Mouse (Mus musculus): Measurements from ENCODE around the gene 1700021F05Rik. TPM values are rescaled to one million over a fixed set of nuclear protein-coding genes. Genes with fewer than 3 reads are reported as not detected.
A peak's percentile ranks its signal among the peaks of the same experiment; 100 is the strongest.

1700021F05Rik gene
- polyA plus RNA-seq, 1 experiment from 2014 or later, result 73.1 TPM

GRCm38 (mm10) chr10:43550923-43551322 is 10.1 kb upstream of the 1700021F05Rik start:
- no peaks in the 10 kb centered on the region for H3K27me3 ChIP-seq (ENCODE audit: control insufficient read depth, insufficient read depth, low read length)
- H3K9ac ChIP-seq (ENCODE audit: low read depth, low read length), result no peak overlapping the region
- H3K9me3 ChIP-seq (ENCODE audit: control insufficient read depth, low read length), result no peaks in the 10 kb centered on the region
- no peak for ATAC-seq (ENCODE audit: low FRiP score, low TSS enrichment)
- WGBS, result 26% methylated on average over 3 of the region's 3 CpGs
- H3K4me3 ChIP-seq (ENCODE audit: low read length), result no peak overlapping the region
- no peak overlapping the region for H3K4me2 ChIP-seq (replicated peaks; ENCODE audit: low read depth, low read length)
- no peaks in the 10 kb centered on the region; the same call in 1 of the 2 replicates for H3K4me1 ChIP-seq (ENCODE audit: control insufficient read depth, insufficient read depth, low read length)
- H3K27ac ChIP-seq (ENCODE audit: low read depth, low read length), result no peak overlapping the region
- H3K36me3 ChIP-seq (ENCODE audit: control insufficient read depth, insufficient read depth, low read length), result no peaks in the 10 kb centered on the region

- no peak overlapping the region for H3K4me2 ChIP-seq (replicated peaks; ENCODE audit: low read depth, low read length)
- 63% methylated on average over 5 of the region's 5 CpGs for WGBS
- no peak overlapping the region for H3K4me3 ChIP-seq (ENCODE audit: low read length)
- H3K36me3 ChIP-seq (ENCODE audit: control insufficient read depth, insufficient read depth, low read length), result no peaks in the 10 kb centered on the region
- H3K27ac ChIP-seq (ENCODE audit: low read depth, low read length), result no peak overlapping the region
- H3K4me1 ChIP-seq (ENCODE audit: control insufficient read depth, insufficient read depth, low read length), result no peaks in the 10 kb centered on the region; the same call in 1 of the 2 replicates
- no peak overlapping the region for H3K9ac ChIP-seq (ENCODE audit: low read depth, low read length)
- no peak for ATAC-seq (ENCODE audit: low FRiP score, low TSS enrichment)
- no peaks in the 10 kb centered on the region for H3K27me3 ChIP-seq (ENCODE audit: control insufficient read depth, insufficient read depth, low read length)
- no peaks in the 10 kb centered on the region for H3K9me3 ChIP-seq (ENCODE audit: control insufficient read depth, low read length)
Observed at GRCm38 (mm10) chr10:43549411-43549810, 8.6 kb upstream of the 1700021F05Rik start.

GRCm38 (mm10) chr10:43541153-43541544 is 355 bp upstream of the 1700021F05Rik start:
- peaks cover 3% of the 10 kb centered on the region; the same call in 1 of the 2 replicates for H3K36me3 ChIP-seq (ENCODE audit: control insufficient read depth, insufficient read depth, low read length)
- WGBS, result 42% methylated on average over 8 of the region's 8 CpGs
- peak; percentile 10 for ATAC-seq (ENCODE audit: low FRiP score, low TSS enrichment)
- H3K27me3 ChIP-seq (ENCODE audit: control insufficient read depth, insufficient read depth, low read length), result no peaks in the 10 kb centered on the region
- H3K4me2 ChIP-seq (replicated peaks; ENCODE audit: low read depth, low read length), result peak overlapping the region; percentile 11
- no peak overlapping the region for H3K9ac ChIP-seq (ENCODE audit: low read depth, low read length)
- H3K4me3 ChIP-seq (ENCODE audit: low read length), result peak overlapping the region; percentile 86
- H3K9me3 ChIP-seq (ENCODE audit: control insufficient read depth, low read length), result no peaks in the 10 kb centered on the region
- peaks cover 9% of the 10 kb centered on the region; the same call in 1 of the 2 replicates for H3K4me1 ChIP-seq (ENCODE audit: control insufficient read depth, insufficient read depth, low read length)
- H3K27ac ChIP-seq (ENCODE audit: low read depth, low read length), result no peak overlapping the region

GRCm38 (mm10) chr10:43539746-43540310 is 966 bp downstream of the 1700021F05Rik start:
- H3K27me3 ChIP-seq (ENCODE audit: control insufficient read depth, insufficient read depth, low read length), result no peaks in the 10 kb centered on the region
- H3K27ac ChIP-seq (ENCODE audit: low read depth, low read length), result 0 out of 2 replicates have a peak overlapping the region, but pooled peaks have one; percentile 30
- ATAC-seq (ENCODE audit: low FRiP score, low TSS enrichment), result no peak
- peaks cover 9% of the 10 kb centered on the region; the same call in 1 of the 2 replicates for H3K4me1 ChIP-seq (ENCODE audit: control insufficient read depth, insufficient read depth, low read length)
- peak overlapping the region; percentile 86 for H3K4me3 ChIP-seq (ENCODE audit: low read length)
- no peaks in the 10 kb centered on the region for H3K9me3 ChIP-seq (ENCODE audit: control insufficient read depth, low read length)
- peak overlapping the region; percentile 87 for H3K9ac ChIP-seq (ENCODE audit: low read depth, low read length)
- peaks cover 7% of the 10 kb centered on the region; the same call in 1 of the 2 replicates for H3K36me3 ChIP-seq (ENCODE audit: control insufficient read depth, insufficient read depth, low read length)
- H3K4me2 ChIP-seq (replicated peaks; ENCODE audit: low read depth, low read length), result peak overlapping the region; percentile 56
- 15% methylated on average over 12 of the region's 12 CpGs for WGBS

- WGBS, result 83% methylated on average over 5 of the region's 5 CpGs
- Histone ChIP-seq H3K27me3 (ENCODE audit: control insufficient read depth, insufficient read depth, low read length) (no peaks in the 10 kb centered on the region), H3K4me1 (ENCODE audit: control insufficient read depth, insufficient read depth, low read length) (peaks cover 9% of the 10 kb centered on the region; the same call in 1 of the 2 replicates), H3K9me3 (ENCODE audit: control insufficient read depth, low read length) (no peaks in the 10 kb centered on the region), H3K27ac (ENCODE audit: low read depth, low read length) (no peak overlapping the region), H3K9ac (ENCODE audit: low read depth, low read length) (no peak overlapping the region), H3K4me3 (ENCODE audit: low read length) (no peak overlapping the region), H3K4me2 (replicated peaks; ENCODE audit: low read depth, low read length) (no peak overlapping the region), H3K36me3 (ENCODE audit: control insufficient read depth, insufficient read depth, low read length) (peaks cover 7% of the 10 kb centered on the region; the same call in 1 of the 2 replicates)
- ATAC-seq (ENCODE audit: low FRiP score, low TSS enrichment), result no peak
Observed at GRCm38 (mm10) chr10:43538831-43539230, 2.0 kb downstream of the 1700021F05Rik start.

DNA sequence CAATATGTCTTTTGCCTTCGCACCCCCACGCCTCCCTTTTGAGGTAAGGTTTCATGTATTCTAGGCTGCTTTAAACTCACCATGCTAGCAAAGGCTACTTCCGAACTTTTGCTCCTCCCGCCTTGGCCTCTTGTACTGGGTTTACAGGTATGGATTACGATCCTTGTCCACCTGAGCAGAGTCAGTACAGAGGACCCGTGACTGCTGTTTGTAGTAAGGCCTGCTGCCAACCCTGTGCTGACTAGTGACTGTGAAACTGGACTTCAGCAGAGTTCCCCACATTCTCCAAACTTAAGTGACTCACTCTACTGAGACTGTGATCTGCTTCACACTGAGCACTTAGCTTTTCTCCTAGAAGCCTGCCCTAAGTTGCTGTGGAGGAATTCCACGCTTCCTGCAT is 3.1 kb downstream of the 1700021F05Rik start:
- Histone ChIP-seq H3K4me3 (ENCODE audit: low read length) (no peak overlapping the region), H3K9me3 (ENCODE audit: control insufficient read depth, low read length) (no peaks in the 10 kb centered on the region), H3K36me3 (ENCODE audit: control insufficient read depth, insufficient read depth, low read length) (peaks cover 12% of the 10 kb centered on the region; the same call in 1 of the 2 replicates), H3K27me3 (ENCODE audit: control insufficient read depth, insufficient read depth, low read length) (no peaks in the 10 kb centered on the region), H3K27ac (ENCODE audit: low read depth, low read length) (no peak overlapping the region), H3K4me1 (ENCODE audit: control insufficient read depth, insufficient read depth, low read length) (peaks cover 9% of the 10 kb centered on the region; the same call in 1 of the 2 replicates), H3K9ac (ENCODE audit: low read depth, low read length) (no peak overlapping the region), H3K4me2 (replicated peaks; ENCODE audit: low read depth, low read length) (no peak overlapping the region)
- 88% methylated on average over 7 of the region's 7 CpGs for WGBS
- no peak for ATAC-seq (ENCODE audit: low FRiP score, low TSS enrichment)

DNA sequence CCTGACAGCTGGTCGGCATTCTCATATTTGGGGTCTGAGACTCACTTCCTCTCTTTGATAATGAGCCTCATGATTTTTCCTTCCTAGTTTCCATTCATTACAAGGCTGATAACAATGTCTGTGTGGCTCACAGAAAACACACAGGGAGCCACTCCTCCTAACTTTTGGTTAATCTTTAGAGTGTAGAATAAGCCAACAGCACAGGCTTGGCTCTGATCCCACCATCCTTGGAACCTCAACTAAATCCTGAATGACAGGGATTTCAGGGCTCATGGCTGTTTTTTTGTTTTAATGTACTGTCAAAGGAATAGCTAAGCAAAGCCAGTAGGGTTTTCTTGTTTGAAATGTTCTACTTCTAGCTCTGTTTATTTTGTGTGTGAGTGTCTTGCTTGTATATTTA is 6.4 kb downstream of the 1700021F05Rik start:
- no peak overlapping the region for H3K4me3 ChIP-seq (ENCODE audit: low read length)
- no peaks in the 10 kb centered on the region for H3K27me3 ChIP-seq (ENCODE audit: control insufficient read depth, insufficient read depth, low read length)
- peaks cover 43% of the 10 kb centered on the region for H3K36me3 ChIP-seq (ENCODE audit: control insufficient read depth, insufficient read depth, low read length)
- H3K4me2 ChIP-seq (replicated peaks; ENCODE audit: low read depth, low read length), result no peak overlapping the region
- peaks cover 2% of the 10 kb centered on the region; the same call in 1 of the 2 replicates for H3K4me1 ChIP-seq (ENCODE audit: control insufficient read depth, insufficient read depth, low read length)
- no peak overlapping the region for H3K9ac ChIP-seq (ENCODE audit: low read depth, low read length)
- no peak for ATAC-seq (ENCODE audit: low FRiP score, low TSS enrichment)
- H3K9me3 ChIP-seq (ENCODE audit: control insufficient read depth, low read length), result no peaks in the 10 kb centered on the region
- no peak overlapping the region for H3K27ac ChIP-seq (ENCODE audit: low read depth, low read length)
- WGBS, result 68% methylated on average over 1 of the region's 1 CpGs

DNA sequence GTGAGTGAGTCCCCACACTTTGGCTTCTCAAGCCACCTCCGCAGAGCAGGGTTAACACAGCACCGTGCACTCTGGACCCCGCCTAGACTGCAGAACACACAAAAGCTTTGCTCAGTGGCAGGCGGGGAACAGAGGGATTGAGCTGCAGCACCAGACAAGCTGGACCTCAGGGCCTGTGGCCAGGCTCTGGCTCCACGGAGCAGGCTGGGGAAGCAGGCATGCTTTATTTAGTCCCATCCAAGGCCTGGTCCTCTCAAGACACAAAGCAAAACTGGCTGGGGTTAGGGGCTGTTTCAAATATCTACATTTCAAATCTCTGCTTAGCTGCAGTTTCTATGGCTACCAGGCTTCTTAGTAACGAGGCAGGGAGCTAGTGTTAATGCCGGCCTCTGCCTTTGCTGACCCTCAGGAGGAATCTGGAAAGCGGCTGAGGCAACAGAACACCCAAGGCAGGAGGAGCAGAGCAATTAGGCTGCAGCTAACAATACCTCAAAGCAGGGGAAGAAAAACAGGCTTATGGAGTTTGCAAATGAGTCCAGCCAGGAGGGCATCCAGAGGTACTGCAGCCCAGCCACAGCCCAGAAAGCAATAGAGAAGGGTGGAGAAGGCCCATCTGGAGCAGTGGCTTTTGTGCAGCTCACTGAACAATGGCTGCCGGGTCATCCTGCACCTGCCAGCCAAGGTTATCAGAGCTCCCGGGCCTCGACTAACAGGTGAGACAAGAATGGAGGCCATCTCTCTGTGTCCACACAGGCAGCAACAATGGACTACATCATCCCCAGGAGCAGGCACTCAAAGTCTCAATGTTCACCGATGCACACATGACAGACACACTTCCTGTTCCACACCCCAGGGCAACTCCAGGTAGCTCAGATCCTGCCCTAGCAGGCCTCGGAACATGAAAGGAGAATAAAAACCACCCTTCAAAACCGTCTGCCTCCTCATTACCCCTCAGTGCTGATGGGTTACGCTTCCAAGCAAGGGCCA is 13.2 kb downstream of the 1700021F05Rik start:
- Histone ChIP-seq H3K4me1 (ENCODE audit: control insufficient read depth, insufficient read depth, low read length) (no peaks in the 10 kb centered on the region), H3K27ac (ENCODE audit: low read depth, low read length) (peak overlapping the region; percentile 59; the same call in 1 of the 2 replicates), H3K4me3 (ENCODE audit: low read length) (no peak overlapping the region), H3K9me3 (ENCODE audit: control insufficient read depth, low read length) (no peaks in the 10 kb centered on the region), H3K4me2 (replicated peaks; ENCODE audit: low read depth, low read length) (no peak overlapping the region), H3K27me3 (ENCODE audit: control insufficient read depth, insufficient read depth, low read length) (no peaks in the 10 kb centered on the region), H3K9ac (ENCODE audit: low read depth, low read length) (no peak overlapping the region), H3K36me3 (ENCODE audit: control insufficient read depth, insufficient read depth, low read length) (peaks cover 56% of the 10 kb centered on the region)
- 48% methylated on average over 15 of the region's 15 CpGs for WGBS
- peak; percentile 38; the same call in 1 of the 2 replicates for ATAC-seq (ENCODE audit: low FRiP score, low TSS enrichment)

Data from kidney, embryonic 14.5 days (tissue).